Mouse (Mus musculus) spleen, postnatal 14 days (tissue): ENCODE data around the gene Stpg3.

Experiments
- DNase-seq, 2 experiments: peaks; one replicate each; pipeline ENCODE4 v3.0.0; 2021 to 2022; ENCODE audit warnings: low spot score in 2 of 2

Stpg3 gene

DNA sequence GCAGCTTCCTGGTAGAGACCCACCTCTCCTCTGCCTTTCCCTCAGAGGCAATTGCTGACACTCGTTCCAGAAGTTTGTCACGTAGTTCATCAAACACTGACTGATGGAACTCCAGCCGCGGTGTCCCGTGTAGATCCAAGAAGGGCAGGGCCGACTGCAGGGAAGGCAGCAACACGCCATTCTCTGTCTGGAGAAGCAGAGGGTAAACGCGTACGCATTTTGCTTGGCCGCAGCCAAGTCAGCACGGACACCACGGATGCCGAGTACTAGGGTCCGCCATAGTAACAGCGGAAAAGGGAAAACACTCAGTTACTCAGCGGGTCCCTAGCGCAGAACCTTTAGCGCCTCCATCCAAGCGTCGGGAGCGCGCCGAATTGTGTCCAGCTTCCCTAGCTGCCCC, 3.8 kb downstream of the Stpg3 start:
- no peak for DNase-seq

GRCm38 (mm10) chr2:25207593-25207992, 6.8 kb downstream of the Stpg3 start:
- no peak for DNase-seq

GRCm38 (mm10) chr2:25203631-25204214, 10.7 kb downstream of the Stpg3 start:
- peak in 1 of 2 experiments; percentile 21 for DNase-seq

- no peak for DNase-seq
Observed at GRCm38 (mm10) chr2:25200631-25201030, 13.8 kb downstream of the Stpg3 start.

- DNase-seq, result no peak
Observed at GRCm38 (mm10) chr2:25197946-25198345, 16.5 kb downstream of the Stpg3 start.

GRCm38 (mm10) chr2:25197191-25197590, 17.2 kb downstream of the Stpg3 start:
- no peak for DNase-seq

DNA sequence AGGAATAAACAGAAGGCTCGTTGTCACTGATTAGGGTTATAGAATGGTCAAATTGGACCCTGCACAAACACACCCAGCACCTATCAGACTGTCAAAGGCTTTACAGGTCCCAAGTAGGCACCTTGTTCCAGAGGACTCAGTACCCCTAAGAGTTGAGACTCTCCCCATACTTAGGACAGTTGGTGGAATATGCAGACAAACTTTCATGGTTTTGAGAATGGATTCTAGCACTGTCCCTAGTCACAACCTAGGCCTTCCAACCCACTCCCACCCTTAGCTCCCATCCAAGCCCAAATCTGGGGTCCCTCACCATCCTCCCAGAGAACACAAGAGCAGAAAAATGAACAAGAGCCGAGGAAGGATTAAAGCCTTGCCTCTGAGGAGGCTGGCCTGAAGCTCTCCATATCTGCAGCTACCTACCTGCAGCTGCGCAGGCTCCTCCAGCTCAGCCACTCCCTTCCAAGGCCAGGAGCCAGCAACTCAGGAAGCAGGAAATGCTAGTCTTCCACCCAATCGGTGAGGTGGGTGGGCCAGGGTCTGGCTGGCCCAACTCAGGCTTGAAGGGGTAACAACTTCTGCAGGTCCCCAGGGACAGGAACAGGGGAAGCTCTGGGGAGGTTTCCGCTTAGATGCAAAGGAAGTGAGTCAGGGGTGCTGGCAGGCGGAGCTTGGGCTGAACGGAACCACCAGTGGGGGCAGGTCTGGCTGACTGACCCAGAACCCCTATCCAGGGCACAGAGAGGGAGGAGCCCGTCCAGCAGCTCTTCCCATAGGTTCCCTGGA, 18.1 kb downstream of the Stpg3 start, which contains the start of gene Tor4a:
TSS of gene Tor4a (minus strand) at position 715 of the 783 bp plus-strand sequence.
- DNase-seq, result peak; percentile 59 to 76

DNA sequence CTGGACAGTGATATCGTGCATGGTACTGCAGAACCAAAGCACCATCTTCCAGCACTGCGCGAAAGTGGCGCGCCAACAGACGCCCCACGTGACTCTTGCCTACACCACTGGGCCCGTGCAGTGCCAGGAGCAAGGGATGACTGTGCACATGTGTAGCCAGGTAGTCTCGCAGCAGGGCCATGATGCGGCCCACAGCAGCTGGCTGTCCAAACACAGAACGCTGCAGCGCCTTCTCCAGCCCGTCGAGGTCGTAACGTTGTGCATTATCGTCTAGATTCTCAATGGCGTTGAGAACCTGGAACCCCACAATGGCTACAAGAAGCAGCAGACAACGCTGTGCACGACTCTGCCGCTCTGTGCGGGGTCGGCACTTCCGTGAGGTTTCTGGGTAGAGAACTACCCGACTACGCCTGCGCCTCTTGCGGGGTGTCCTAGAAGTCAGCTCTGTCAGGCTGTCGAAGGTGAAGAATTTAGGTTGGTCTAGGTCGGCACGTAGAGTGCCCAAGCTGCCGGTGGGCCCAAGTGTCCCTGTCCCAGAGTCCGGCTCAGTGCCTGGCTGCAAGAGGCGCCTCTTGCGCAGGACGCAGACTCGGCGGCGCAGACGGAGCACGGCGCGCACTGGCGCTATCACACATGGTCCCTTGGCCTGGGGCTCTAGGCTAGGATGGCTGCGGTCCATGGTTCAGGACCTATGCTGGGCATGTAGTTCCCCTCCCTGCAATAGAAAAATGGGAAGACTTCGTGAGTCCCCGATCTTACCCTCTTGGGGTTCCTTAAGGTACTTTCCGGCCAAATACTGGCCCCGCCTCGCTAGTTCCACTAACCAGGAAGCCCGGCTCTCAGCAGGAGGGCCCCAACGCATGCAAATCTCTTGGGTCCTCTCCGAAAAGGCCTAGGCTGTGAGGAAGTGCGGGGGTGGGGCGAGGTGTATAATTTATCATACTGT, 19.0 kb downstream of the Stpg3 start:
- peak; percentile 62 to 76 for DNase-seq

- DNase-seq, result peak in 1 of 2 experiments; percentile 17
Observed at GRCm38 (mm10) chr2:25194486-25195171, 19.8 kb downstream of the Stpg3 start.

GRCm38 (mm10) chr2:25194006-25194405, 20.4 kb downstream of the Stpg3 start:
- DNase-seq, result no peak

DNA sequence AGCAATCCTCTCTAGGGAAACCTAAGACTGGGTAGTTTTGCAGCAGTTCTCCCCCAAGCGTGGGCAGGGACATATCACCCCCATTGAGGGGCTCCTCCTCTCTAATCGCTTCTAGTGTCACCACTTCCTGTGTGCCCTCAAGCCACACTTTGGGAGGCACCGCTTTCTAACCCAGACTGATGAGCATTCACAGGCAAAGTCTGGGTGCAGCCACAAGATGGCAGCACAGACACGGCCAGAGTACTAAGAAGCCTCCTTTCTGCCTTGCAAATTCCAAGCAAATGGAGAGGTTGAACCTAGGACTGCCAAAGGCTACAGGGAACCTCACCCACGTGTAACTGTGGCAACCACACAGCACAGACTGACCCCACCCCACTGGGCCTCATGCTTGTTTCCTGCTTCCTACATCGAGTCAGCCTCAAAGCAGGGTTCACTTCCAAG, 21.1 kb downstream of the Stpg3 start:
- DNase-seq, result peak; percentile 61 to 76

GRCm38 (mm10) chr2:25187841-25188240, 26.6 kb downstream of the Stpg3 start:
- DNase-seq, result no peak

GRCm38 (mm10) chr2:25186575-25186930, 27.9 kb downstream of the Stpg3 start:
- DNase-seq, result no peak

GRCm38 (mm10) chr2:25185625-25186574, 28.5 kb downstream of the Stpg3 start:
- DNase-seq, result peak; percentile 30 to 36

DNA sequence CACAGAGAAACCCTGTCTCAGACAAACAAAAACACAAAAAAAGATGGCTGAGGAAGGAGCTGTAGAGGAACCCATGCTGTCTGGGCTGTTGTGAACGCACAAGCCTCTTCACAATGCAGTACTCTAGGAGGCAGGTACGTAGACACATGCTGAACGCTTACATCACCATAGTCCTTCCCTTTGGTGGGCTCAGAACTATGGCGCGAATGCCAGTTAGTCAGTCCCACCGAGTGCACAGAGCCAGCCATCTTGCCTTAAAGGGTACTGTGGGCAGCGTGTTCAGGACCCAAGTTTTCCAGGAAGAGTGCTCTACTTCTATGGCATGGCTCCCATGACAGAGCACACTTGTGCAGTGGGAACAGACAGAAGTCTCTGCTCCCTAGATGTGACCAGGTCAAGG, 29.9 kb downstream of the Stpg3 start:
- DNase-seq, result no peak

GRCm38 (mm10) chr2:25183336-25183735, 31.1 kb downstream of the Stpg3 start:
- no peak for DNase-seq

GRCm38 (mm10) chr2:25182664-25183063, 31.8 kb downstream of the Stpg3 start:
- DNase-seq, result no peak

- DNase-seq, result no peak
Observed at GRCm38 (mm10) chr2:25181891-25182397, 32.5 kb downstream of the Stpg3 start.

- DNase-seq, result peak; percentile 47 to 48
Observed at GRCm38 (mm10) chr2:25180973-25181890, 33.2 kb downstream of the Stpg3 start.
